Mouse (Mus musculus): ENCODE results near the gene Zfp341. TPM values are rescaled to one million over a fixed set of nuclear protein-coding genes. Genes with fewer than 3 reads are reported as not detected.

Zfp341 gene
- total RNA-seq, 2 experiments from 2014 or later: 2.5 to 2.9 TPM

DNA sequence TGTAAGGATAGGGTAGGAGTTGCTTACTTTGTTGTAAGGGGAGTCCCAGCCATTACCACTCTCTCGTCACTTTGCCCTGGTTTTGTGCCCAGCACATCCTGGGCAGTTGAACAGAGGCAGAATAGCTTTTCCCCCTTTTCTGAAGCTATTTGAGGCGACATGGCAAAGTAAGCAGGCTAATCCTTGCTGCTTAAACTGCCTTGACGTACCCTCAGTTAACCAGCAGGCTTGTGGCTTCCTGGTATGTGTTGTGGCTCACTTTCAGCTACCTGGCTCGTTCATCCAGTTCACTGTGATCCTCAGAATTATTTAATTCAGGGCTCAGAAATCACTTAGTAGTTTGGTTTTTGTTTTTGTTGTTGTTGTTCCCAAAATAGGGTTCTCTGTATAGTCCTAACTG, 57.6 kb downstream of the Zfp341 start:
- DNase-seq (ENCODE audit: low spot score): no peak

DNA sequence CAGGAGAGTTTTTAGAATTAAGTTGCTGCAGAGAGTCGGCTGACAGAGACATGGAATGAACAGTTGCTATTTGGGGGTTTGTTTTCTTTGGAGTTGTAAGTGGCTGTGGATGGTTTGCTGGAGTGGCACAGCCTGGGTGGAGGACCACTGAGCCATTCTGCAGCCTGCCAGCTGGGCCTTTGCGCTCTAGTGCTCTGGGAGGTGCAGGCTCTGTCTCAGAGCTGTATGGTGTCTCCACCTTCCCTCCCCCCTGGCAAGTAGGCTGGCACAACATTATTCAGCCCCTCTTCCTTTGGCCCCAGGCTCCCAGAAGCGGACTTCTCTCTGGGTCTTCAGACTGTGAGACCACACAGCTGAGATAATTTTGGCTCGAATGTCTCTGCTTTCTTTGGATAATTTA, 60.9 kb downstream of the Zfp341 start:
- DNase-seq (ENCODE audit: low spot score): no peak

DNA sequence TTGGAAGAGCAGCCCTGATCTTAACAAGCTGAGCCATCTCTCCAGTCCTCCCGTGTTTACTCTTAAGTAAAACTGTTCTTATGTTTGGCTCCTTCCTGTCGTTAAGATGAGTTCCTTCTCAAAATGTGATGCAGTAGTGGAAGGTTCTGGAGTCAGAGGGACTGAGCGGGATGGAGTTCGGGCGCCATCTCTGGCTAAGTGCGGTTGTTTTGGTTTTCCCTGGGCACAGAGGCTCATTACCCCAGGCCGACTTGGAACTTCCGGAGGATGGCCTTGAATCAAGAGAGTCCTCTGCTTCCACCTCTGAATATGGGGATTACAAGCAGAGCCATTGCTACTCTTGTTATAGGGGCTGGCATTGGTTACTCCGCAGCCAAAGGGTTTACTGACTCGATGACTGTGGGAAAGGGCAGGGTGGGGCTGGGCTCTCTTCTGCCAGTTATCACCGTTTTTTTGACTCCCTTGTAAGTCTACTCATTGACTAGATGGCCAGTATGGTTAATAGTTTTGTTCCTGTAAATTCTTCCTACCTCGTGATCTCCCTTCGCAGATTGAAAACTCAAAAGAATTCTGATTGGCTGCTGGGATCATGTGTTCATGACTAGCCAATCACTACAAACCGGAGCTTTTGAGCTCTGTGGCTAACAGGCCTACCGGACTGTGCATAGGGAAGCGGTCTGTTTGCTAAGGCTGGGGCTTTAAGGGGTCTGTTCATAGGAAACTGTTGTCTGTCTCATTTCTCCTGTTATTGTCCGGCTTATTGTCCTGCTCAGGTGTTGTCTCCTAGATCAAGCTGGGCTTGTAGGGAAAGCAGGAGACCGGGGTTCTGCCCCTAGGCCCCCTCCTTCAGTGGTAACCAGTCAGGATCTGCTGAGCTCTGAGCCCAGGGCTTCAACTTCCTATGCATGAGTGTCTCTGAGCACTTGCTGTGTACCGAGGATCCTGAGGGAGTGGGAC, 63.8 kb downstream of the Zfp341 start:
- DNase-seq (ENCODE audit: low spot score): peak; percentile 61

DNA sequence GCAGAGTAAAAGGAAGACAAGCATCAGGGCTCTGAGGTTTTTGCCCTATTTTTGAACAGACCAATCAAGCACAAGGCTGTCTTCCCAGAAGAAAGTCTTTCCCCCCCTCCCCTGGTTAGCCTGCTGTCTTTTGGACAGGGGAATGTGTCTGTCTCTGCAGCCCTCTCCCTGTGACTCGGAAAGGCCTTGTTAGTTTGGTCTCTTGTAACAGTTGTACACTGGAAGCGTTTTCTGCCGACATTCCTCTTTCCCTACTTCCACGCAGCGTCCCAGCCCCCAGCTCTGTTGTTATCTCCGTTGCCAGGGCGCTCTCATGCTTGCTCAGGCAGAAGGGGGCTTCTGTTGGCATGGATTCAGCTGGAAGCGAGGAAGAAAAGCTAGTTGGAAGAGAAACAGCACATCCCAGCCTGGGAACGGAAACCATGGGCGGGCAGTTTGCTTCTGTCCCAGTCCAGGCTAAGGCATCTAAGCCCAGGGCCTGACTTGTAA, 64.6 kb downstream of the Zfp341 start:
- DNase-seq (ENCODE audit: low spot score): peak; percentile 24

DNA sequence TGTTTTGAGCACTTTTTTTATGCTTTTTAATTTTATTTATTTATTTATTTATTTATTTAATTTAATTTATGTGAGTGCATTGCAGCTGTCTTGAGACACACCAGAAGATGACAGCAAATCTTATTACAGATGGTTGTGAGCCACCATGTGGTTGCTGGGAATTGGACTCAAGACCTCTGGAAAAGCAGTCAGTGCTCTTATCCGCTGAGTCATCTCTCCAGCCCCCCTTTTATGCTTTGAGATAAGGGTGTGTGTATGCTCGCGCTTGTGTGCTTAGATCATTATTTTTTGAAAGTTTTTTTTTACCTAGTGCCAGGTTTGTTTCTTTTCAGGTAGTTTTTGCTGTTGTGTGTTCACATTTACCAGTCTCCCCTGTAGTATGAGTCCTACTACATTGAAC, 65.9 kb downstream of the Zfp341 start:
- DNase-seq (ENCODE audit: low spot score): no peak

DNA sequence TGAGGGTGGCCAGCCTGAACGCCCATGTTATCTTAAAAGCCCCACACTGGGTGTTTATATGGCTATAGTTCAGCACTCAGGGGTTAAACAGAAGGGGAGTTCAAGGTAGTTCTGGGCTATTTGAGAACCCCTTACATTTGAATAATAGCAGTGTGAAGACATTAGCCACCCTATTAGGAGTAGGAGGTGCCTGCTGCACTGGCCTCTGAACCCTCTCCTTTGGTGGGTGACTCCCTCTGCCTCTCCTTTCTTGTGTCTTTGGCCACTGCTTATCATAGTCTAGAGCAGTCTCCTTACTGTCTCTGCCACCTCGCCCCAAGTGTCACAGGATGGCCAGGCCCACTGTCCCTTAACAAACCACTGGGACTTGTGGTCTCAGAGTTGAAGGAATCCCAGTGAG, 67.2 kb downstream of the Zfp341 start:
- no peak for DNase-seq (ENCODE audit: low spot score)

DNA sequence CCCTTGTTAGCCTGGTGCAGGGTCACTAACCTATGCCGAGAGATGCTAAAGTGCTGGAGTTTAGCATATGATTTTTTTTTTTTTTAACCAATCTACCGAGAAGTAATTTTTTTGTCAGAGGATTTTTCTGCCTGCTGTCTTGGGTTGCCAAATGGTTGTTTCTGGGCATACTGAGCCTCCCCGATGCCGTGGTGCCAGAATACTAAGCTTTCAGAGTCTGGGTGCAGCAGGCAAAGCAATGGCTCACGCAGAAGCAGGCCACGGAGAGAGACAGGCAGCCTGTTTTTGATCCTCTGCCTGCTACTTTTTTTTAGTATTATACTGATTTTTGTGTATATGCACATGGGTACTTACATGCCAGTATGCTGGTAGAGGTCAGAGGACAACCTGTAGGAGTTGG, 67.8 kb downstream of the Zfp341 start:
- no peak for DNase-seq (ENCODE audit: low spot score)

DNA sequence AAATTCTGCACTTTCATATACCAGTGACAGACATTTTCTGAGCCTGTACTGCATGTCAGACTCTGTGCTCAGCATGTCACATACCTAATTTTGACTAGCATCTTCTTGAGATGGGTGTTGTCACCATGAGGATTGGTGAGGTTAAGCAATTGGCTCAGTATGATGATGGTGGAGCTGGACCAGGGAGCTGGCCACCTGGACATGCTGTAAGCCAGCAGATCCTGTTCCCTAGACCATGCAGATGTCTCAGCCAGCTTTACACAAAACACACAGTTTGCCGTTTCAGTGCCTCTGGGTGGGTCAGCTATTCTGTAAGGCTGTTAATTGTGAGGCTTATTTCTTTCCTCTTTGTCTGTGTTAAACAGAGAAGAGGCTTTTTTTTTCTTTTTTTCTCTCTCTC, 69.6 kb downstream of the Zfp341 start:
- peak; percentile 30 for DNase-seq (ENCODE audit: low spot score)

DNA sequence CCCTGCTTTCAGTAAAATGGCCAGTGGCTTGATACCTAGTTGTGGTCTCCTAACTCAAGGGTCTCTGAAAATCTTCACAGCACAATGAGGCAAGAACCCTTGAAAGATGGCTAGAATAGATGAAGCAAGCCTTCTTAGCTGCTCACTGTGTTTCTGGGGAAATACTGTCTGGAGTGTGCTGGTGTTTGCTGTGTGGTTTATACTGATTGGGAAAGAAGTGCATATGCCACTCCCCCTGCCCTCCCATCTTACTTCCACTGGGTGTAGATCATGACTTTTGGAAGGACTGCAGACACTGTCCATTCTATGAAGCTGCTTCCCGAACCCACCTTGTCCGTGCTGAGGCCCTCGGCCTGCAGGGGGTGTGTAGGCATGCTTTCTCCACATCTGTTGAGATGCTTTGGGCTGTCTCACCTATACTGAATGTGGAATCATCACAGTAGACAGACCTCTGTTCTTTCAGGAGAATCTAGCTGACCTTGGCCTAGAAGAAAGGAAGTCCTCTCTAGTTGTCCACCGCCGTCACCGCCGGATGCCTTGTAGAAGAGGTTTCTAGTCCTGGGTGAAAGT, 71.9 kb downstream of the Zfp341 start:
- no peak for DNase-seq (ENCODE audit: low spot score)

DNA sequence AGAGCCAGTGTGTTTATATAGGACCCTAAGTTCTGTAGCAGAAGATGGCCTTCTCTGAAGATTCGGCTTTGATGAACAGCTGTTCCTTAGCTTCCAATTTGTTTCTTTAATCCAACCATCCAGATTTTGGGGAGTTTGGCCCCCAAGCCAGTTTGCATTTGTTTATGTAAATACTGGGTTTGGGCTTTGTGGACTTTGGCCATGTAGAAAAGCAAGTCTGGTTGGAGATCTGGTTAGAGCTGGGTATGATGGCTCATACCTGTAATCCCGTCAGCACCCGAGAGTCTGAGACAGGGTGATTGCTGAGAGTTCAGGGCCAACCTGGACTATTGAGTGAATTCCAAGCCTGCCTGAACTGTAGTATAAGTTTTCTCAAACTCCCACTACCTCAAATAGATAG, 72.7 kb downstream of the Zfp341 start:
- DNase-seq (ENCODE audit: low spot score): no peak

DNA sequence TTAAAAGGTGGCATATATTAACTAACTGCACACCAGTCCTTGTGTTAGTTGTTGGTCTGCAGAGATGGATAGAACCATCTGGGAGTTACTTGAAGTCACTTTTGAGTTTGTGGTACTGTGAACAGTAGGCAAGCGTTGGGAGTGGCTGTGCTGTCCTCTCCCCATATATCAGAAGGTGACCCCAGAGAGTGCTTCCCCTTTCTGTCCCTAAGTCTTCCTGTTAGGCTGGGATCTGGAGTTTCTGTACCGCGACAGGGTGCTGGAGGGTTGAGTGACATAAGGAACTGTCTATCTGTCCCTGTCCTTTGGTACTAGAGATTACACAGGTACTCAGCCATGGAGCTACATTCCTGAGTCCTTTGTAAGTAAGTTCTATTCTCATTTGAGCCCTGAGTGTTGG, 73.7 kb downstream of the Zfp341 start:
- DNase-seq (ENCODE audit: low spot score): no peak

DNA sequence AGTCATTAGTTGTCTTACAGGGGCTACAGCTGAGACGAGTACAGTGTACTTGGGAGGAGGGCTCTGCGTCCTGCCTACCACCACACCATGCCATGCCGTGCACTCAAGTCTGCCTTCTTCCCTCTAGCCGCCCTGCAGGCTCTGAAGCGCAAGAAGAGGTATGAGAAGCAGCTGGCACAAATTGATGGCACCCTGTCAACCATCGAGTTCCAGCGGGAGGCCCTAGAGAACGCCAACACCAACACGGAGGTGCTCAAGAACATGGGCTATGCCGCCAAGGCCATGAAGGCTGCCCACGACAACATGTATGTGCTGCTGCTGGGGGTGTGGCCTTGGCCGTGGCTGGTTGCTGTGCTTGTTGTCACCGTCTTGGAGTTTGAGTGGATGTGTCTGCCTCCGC, 76.3 kb downstream of the Zfp341 start:
- DNase-seq (ENCODE audit: low spot score): no peak

DNA sequence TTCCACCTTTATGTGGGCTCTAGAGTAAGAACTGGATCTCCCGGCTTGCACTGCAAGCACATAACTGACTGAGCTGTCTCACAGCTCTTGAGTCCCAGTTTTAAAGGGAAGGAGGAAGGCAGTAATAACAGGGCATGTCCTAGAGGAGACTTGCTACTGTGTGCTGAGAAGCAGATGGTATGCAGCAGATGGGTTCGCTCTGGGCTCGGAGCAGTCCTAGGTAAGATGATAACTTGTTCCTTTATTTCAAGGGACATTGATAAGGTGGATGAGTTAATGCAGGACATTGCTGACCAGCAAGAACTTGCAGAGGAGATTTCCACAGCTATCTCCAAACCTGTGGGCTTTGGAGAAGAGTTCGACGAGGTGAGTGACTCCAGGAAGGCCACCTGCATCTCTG, 77.9 kb downstream of the Zfp341 start:
- DNase-seq (ENCODE audit: low spot score): no peak

DNA sequence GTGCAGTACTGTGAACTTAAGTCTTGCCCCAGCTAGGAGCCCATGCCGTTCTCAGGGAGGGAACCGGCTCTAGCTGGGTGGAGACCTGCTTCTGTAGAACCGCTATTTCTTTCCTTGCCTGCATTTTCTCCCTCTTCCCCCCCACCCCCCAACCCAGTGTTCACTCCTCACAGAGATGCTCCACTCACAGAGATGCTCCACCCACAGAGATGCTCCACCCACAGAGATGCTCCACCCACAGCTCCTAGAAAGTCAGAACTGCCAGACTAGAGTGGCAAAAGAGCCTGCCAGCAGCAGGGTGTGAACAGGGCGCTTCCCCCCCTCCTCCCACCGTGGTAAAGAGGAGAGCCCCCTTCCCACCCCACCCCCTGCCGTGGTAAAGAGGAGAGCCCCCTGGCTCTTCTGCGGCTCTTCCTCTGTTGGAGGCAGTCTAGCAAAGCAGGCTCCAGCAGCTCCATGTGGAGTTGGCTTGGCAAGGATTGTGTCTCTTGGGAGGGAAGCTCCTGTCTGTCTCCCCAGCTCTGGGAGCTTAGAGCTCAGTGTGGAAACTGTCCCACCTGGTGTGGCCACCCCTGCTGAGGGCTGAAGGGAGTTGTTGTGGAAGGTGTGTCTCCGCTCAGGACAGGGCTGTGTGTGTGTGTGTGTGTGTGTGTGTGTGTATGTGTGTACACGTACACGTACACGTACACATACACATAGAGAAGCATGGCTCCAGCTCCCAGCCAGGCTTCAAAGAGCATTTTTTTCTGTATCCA, 80.3 kb downstream of the Zfp341 start:
- DNase-seq (ENCODE audit: low spot score): no peak

DNA sequence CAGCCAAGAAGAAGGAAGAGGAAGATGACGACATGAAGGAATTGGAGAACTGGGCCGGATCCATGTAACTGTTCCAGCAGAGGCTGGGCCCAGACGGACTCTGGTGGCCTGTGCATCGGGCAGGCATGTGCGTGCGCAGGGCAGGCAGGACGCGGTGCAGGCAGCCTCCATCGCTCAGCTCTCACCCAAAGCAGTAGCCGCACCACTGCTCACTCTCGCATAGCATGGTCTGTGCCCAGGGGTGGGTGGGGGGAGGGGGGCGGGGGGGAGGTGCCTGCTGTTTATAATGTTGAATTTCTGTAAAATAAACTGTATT, 80.8 kb downstream of the Zfp341 start:
- DNase-seq (ENCODE audit: low spot score): peak; percentile 49

DNA sequence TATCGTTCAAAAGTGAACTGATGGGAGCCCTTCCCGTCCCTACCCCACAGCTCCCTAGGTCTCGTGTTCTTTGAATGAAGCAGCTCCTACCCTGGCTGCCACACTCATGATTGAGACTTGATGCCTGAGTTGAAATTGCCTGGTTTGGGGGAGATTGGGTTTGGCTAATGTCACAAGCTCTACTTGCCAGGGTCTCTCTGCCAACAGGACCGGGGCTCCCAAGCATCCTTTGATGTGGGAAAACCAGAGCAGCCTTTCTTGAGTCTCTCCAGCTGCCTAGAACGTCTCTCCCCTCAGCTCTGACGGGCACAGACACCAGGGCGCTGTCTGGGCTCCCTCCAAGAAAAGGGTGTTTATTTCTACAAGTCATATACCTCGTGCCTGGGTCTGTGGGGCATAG, 82.6 kb downstream of the Zfp341 start:
- no peak for DNase-seq (ENCODE audit: low spot score)

Other genes with a start within 250 kb of the Zfp341 start
- 10 to 100 TPM; 11.2 to 15.1 TPM for gene Cdk5rap1, start 240.3 kb upstream of the Zfp341 start, total RNA-seq (2021)
- 100 to 1,000 TPM; 180 to 200 TPM for gene Snta1, start 205.2 kb upstream of the Zfp341 start, total RNA-seq (2021)
- 10 to 100 TPM; 14.8 to 19.4 TPM for gene Cbfa2t2, start 176.8 kb upstream of the Zfp341 start, total RNA-seq (2021)
- gene 1700003F12Rik, start 66.2 kb upstream of the Zfp341 start, total RNA-seq (2021): not detected
- gene Actl10, start 61.5 kb upstream of the Zfp341 start, total RNA-seq (2021): not detected
- under 1 TPM; 0.30 to 0.36 TPM for gene Necab3, start 54.4 kb upstream of the Zfp341 start, total RNA-seq (2021)
- under 1 TPM; 0.28 to 0.30 TPM for gene E2f1, start 43.4 kb upstream of the Zfp341 start, total RNA-seq (2021)
- 10 to 100 TPM; 12.3 to 14.1 TPM for gene Pxmp4, start 9.6 kb upstream of the Zfp341 start, total RNA-seq (2021)
- not detected for gene 4930519P11Rik, start 140 bp downstream of the Zfp341 start, total RNA-seq (2021)
- 100 to 1,000 TPM; 121 to 127 TPM for gene Chmp4b, start 38.4 kb downstream of the Zfp341 start, total RNA-seq (2021)
- gene Gm14214, start 156.7 kb downstream of the Zfp341 start, total RNA-seq (2021): not detected
- 10 to 100 TPM; 54.4 to 59.5 TPM for gene Raly, start 177.8 kb downstream of the Zfp341 start, total RNA-seq (2021)
- not detected for gene a, start 178.1 kb downstream of the Zfp341 start, total RNA-seq (2021)